Mouse (Mus musculus) intestine, embryonic 16.5 days (tissue): ENCODE data around the gene Nedd4. TPM values are rescaled to one million over a fixed set of nuclear protein-coding genes. Genes with fewer than 3 reads are reported as not detected.

Experiments used
- ATAC-seq: fragments of 200-750 bp; cut with Nextera tagmentation; 2 replicates; pipeline ENCODE4 v1.8.0; 2017; ENCODE audit warnings: moderate TSS enrichment, moderate library complexity
- H3K27ac ChIP-seq: fragments of 300-500 bp; sonication (generic); 2 replicates; pipeline ENCODE4 v1.5.1; 2014; ENCODE audit warnings: mild to moderate bottlenecking, low read length
- H3K27me3 ChIP-seq: fragments of 300-500 bp; sonication (generic); replicated peaks from 2 replicates; pipeline ENCODE4 v1.6.1; 2014; ENCODE audit warnings: low read length, control low read depth, mixed read lengths; ENCODE audit not compliant: control insufficient read depth, insufficient read depth
- H3K36me3 ChIP-seq: fragments of 300-500 bp; sonication (generic); 2 replicates; pipeline ENCODE4 v1.6.1; 2014; ENCODE audit warnings: low read length, control low read depth; ENCODE audit not compliant: control insufficient read depth, insufficient read depth
- H3K4me1 ChIP-seq: fragments of 300-500 bp; sonication (generic); 2 replicates; pipeline ENCODE4 v1.6.1; 2014; ENCODE audit warnings: low read length, control low read depth, mixed read lengths; ENCODE audit not compliant: control insufficient read depth, insufficient read depth
- H3K4me2 ChIP-seq: fragments of 300-500 bp; sonication (generic); 2 replicates; pipeline ENCODE4 v1.6.1; 2014; ENCODE audit warnings: low read depth, low read length, control low read depth
- H3K4me3 ChIP-seq: fragments of 300-500 bp; sonication (generic); 2 replicates; pipeline ENCODE4 v1.5.1; 2014; ENCODE audit warnings: mild to moderate bottlenecking, low read length
- H3K9ac ChIP-seq: fragments of 300-500 bp; sonication (generic); 2 replicates; pipeline ENCODE4 v1.6.1; 2014; ENCODE audit warnings: low read depth, low read length
- H3K9me3 ChIP-seq: fragments of 300-500 bp; sonication (generic); 2 replicates; pipeline ENCODE4 v1.6.1; 2016; ENCODE audit warnings: low read length, control low read depth; ENCODE audit not compliant: control insufficient read depth
- WGBS: fragments of 180-500 bp; shearing (Covaris S2); extraction: QIAGEN DNeasy Blood & Tissue Kit; methylation state at CpG from one replicate; pipeline ENCODE4 v1.1.7; 2014; 5-methylcytosine and 5-hydroxymethylcytosine counted together
- polyA plus RNA-seq: library from polyadenylated mRNA; unstranded; fragments of >200 nt; fragmentation: Nextera tagmentation; extraction: Ambion mirVana; gene quantifications from 2 replicates; pipeline ENCODE4 v1.2.1, GENCODE M21; 2015

The Nedd4 gene
- polyA plus RNA-seq, 1 experiment from 2014 or later: 409 TPM

DNA sequence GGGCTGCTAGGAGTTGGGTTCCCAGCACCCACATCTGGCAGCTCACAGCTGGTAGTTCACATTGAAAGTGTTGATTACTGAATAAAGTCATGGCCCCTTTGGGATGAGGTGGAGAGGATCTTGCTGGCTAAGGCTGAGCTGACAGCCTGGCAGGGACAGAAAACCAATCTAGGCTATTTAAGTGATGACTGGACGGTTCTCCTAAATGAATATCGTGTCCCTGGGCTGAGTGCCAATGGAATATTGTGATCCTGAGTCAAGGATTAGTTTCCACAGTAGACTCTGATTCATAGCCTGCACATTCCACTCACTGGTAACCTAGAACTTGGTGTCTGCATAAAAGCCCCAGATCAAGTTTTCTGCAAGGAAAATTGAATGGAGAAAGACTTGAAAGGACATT lies 39.9 kb downstream of the Nedd4 start:
- Histone ChIP-seq H3K4me1 (peaks cover 30% of the 10 kb centered on the region), H3K36me3 (peaks cover 18% of the 10 kb centered on the region), H3K27me3 (no peaks in the 10 kb centered on the region), H3K4me2 (no peak overlapping the region), H3K4me3 (no peak overlapping the region), H3K9me3 (no peaks in the 10 kb centered on the region), H3K27ac (no peak overlapping the region), H3K9ac (no peak overlapping the region)
- WGBS: 26% methylated on average over 2 of the region's 2 CpGs
- ATAC-seq: no peak

DNA sequence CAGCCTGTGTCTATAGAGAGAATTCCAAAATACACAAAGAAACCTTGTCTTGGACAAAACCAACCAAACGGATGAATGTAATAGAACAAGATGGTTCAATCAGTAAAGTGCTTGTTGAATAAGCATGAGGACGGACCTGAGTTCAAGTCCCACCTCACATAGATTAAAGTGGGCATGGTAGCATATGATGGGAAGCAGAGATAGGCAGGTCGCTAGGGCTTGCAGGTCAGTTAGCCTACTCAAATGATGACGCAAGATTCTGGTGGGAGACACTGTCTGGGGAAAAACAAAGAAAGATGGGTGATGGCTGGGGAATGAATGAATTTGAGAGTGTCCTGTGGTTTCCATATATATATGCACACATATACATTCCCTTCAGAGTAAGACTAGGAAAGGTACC lies 41.0 kb downstream of the Nedd4 start:
- H3K36me3 ChIP-seq: peaks cover 21% of the 10 kb centered on the region

DNA sequence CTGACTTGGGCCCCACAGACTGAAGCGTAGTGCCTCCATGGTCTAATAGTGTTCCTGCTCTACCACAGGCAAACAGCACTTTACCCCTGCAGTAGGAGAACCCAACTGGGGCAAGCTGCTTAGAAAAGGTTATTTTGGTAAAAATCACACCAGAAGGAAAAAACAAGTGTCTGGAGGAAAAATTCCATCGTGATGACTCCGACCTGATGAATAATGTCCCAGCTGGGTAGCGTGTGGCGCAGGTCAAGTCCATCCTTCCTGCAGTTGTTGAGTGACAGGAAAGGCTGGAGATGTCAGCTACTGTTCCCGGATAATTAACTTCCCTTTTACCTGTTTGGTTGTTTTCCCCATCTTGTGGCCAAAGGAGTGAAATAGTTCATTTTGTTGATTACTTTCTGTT lies 41.6 kb downstream of the Nedd4 start:
- Histone ChIP-seq H3K27ac (no peak overlapping the region), H3K4me2 (no peak overlapping the region), H3K4me1 (peaks cover 19% of the 10 kb centered on the region), H3K36me3 (peaks cover 16% of the 10 kb centered on the region), H3K9me3 (no peaks in the 10 kb centered on the region), H3K27me3 (no peaks in the 10 kb centered on the region), H3K9ac (no peak overlapping the region), H3K4me3 (no peak overlapping the region)
- 74% methylated on average over 6 of the region's 6 CpGs for whole genome bisulfite sequencing
- ATAC-seq: no peak

More for the DNA sequence above, 41.0 kb downstream of the Nedd4 start:
- H3K27ac ChIP-seq: no peak overlapping the region
- no peak for ATAC-seq
- no peaks in the 10 kb centered on the region for H3K9me3 ChIP-seq
- no peak overlapping the region for H3K4me3 ChIP-seq
- H3K4me2 ChIP-seq: no peak overlapping the region
- 91% methylated on average over 4 of the region's 4 CpGs for WGBS
- peaks cover 25% of the 10 kb centered on the region for H3K4me1 ChIP-seq
- H3K27me3 ChIP-seq: no peaks in the 10 kb centered on the region
- no peak overlapping the region for H3K9ac ChIP-seq

DNA sequence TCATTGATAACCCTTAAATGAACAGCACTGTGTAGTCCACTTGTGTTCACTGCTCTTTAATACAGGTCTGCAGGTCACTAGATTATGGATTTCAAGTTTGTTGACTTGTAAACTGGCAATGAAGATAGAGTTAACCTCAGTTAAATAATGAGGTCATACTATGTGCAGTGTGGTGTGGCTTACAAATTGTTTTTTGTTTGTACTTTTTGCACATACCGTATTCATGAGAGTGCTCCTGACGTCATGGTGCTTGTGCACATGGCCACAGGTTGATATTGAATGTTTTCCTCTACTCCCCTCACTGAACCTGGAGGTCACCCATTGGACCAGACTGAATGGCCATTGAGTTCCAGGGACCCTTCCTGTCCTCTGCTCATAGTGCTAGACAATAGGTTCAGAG lies 43.1 kb downstream of the Nedd4 start:
- 86% methylated on average over 2 of the region's 2 CpGs for whole genome bisulfite sequencing

DNA sequence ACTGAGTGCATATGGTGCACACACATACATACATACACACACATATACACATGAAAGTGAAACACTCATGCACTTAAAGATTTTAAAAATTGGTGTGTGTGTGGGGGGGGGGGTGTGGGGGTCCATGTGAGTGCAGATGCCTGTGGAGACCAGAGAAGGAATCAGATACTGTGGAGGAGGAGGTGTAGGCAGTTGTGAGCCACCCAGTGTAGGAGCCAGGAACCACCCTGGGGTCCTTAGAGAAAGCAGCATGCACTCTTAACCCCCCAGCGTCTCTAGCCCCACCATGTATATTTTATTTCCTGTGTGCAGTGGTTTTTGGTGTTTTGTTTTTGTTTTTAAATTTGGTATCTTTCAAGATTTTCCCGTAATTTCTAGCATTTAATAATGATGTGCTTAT lies 45.9 kb downstream of the Nedd4 start:
- 90% methylated on average over 2 of the region's 2 CpGs for WGBS

More for the DNA sequence above, 43.1 kb downstream of the Nedd4 start:
- ATAC-seq: no peak
- Histone ChIP-seq H3K4me1 (peaks cover 3% of the 10 kb centered on the region), H3K9ac (no peak overlapping the region), H3K4me3 (no peak overlapping the region), H3K9me3 (no peaks in the 10 kb centered on the region), H3K4me2 (no peak overlapping the region), H3K36me3 (peaks cover 19% of the 10 kb centered on the region), H3K27ac (no peak overlapping the region), H3K27me3 (no peaks in the 10 kb centered on the region)

DNA sequence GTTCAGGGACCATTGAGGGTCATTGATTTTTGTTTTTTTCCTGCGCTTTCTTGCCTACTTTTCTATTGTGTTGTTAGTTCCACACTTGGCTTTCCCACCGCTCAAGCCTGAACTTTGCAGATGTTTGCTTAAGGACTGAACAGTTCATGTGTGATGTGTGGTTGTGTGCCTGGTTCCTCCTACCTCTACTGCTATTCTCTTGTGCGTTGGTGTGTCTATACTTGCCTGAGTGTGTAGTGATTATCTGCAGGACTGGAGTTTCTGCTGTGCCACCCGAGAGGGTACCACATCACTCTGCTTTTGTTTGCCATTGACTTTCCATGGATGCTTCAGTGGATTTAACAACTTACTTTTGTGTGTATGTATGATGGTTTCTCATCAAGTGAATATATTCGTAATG lies 46.5 kb downstream of the Nedd4 start:
- Histone ChIP-seq H3K4me3 (no peak overlapping the region), H3K9ac (no peak overlapping the region), H3K4me1 (no peaks in the 10 kb centered on the region), H3K27me3 (no peaks in the 10 kb centered on the region), H3K27ac (no peak overlapping the region), H3K9me3 (no peaks in the 10 kb centered on the region), H3K36me3 (peaks cover 19% of the 10 kb centered on the region), H3K4me2 (no peak overlapping the region)
- WGBS: 89% methylated on average over 5 of the region's 5 CpGs
- ATAC-seq: no peak

More for the DNA sequence above, 45.9 kb downstream of the Nedd4 start:
- no peaks in the 10 kb centered on the region for H3K4me1 ChIP-seq
- no peak overlapping the region for H3K9ac ChIP-seq
- no peak overlapping the region for H3K4me3 ChIP-seq
- no peaks in the 10 kb centered on the region for H3K27me3 ChIP-seq
- no peak for ATAC-seq
- H3K36me3 ChIP-seq: peaks cover 19% of the 10 kb centered on the region
- no peak overlapping the region for H3K4me2 ChIP-seq
- H3K9me3 ChIP-seq: no peaks in the 10 kb centered on the region
- no peak overlapping the region for H3K27ac ChIP-seq

DNA sequence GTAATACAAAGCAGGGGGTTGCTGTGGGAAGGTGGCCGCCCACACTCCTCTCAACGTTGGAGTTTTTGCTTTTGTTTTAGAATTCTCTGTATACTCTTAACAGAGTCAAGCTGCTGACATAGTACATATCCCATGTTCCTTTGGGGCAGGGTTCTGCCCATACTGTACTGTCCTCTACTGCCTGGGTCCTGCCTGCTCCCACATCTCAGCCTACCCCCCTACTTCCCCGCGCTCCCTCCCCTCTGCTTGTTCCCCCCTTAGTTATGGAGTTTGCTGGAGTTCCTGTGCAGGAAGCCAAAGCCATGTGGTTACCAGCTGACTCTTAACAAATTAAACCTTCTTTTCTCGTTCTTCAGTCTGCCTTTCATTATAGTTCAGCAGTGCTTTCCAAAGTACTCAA lies 47.9 kb downstream of the Nedd4 start:
- no peaks in the 10 kb centered on the region for H3K27me3 ChIP-seq
- H3K36me3 ChIP-seq: peaks cover 23% of the 10 kb centered on the region
- H3K9ac ChIP-seq: no peak overlapping the region
- H3K4me2 ChIP-seq: no peak overlapping the region
- H3K9me3 ChIP-seq: no peaks in the 10 kb centered on the region
- WGBS: 67% methylated on average over 5 of the region's 5 CpGs
- no peak for ATAC-seq
- no peaks in the 10 kb centered on the region for H3K4me1 ChIP-seq
- H3K4me3 ChIP-seq: no peak overlapping the region
- H3K27ac ChIP-seq: no peak overlapping the region

DNA sequence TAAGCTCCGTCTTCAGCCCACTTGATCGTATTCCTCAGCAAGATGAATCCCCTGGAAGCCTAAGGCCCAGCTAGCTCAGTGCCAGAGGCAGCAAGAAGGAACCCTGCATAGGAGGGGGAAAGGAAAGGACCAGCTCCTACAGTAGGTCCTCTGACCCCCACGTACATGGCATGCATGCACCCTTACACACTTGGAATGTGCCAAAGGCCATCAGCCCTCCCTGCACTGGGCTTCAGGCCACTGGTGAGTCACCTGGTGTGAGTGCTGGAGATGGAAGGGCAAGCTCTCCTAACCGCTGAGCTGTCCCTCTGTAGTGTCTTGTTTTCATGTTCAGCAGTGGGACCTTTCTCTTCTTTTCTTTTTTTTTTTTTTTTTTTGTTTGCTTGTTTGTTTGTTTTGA lies 52.8 kb downstream of the Nedd4 start:
- H3K9ac ChIP-seq: no peak overlapping the region
- H3K36me3 ChIP-seq: peaks cover 18% of the 10 kb centered on the region
- no peak overlapping the region for H3K27ac ChIP-seq

DNA sequence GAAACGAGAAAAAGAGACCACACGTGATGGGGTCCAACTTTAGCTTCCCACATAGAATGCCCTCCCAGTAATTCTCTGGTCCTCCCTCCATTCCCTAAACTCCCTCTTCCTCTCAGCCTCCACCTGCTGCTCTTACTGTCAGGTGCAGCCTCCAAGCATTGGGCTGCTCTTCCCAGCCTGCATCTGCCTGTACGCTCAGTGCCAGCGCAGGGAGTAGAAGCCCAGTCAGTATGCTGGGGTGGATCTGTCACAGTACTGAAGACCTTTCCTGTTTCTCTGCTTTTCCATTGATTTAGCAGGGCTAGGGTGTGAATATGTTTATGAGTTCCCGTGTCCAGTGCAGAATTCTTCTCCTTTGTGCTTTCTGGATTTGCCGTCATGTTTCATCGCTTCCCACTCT lies 54.1 kb downstream of the Nedd4 start:
- Histone ChIP-seq H3K27me3 (no peaks in the 10 kb centered on the region), H3K9ac (no peak overlapping the region), H3K9me3 (no peaks in the 10 kb centered on the region), H3K4me2 (no peak overlapping the region), H3K4me1 (no peaks in the 10 kb centered on the region), H3K4me3 (no peak overlapping the region), H3K36me3 (peaks cover 20% of the 10 kb centered on the region), H3K27ac (no peak overlapping the region)
- 86% methylated on average over 7 of the region's 7 CpGs for WGBS
- ATAC-seq: no peak

More for the DNA sequence above, 52.8 kb downstream of the Nedd4 start:
- 87% methylated on average over 4 of the region's 4 CpGs for WGBS
- no peak for ATAC-seq
- H3K4me3 ChIP-seq: no peak overlapping the region
- H3K4me1 ChIP-seq: no peaks in the 10 kb centered on the region
- no peaks in the 10 kb centered on the region for H3K9me3 ChIP-seq
- no peaks in the 10 kb centered on the region for H3K27me3 ChIP-seq
- H3K4me2 ChIP-seq: no peak overlapping the region

DNA sequence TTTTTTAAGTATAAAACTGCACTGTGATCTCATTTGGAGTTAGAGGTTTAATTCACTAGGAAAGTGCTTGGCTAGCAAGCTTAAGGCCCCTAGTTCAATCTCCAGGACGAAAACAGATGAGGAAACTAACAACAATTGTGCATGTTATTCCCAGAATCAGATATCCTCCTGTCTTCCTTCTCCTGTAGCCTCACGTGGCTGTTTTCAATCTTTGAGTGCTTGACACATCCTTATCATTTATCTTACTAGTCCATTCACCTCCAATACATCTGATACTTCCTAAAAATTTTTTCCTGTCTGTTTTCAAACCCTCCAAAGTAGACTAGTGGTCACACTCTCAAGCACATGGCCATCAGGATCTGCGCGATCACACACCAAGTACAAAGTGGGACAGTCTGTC lies 57.0 kb downstream of the Nedd4 start:
- H3K27me3 ChIP-seq: no peaks in the 10 kb centered on the region
- H3K4me3 ChIP-seq: no peak overlapping the region
- no peaks in the 10 kb centered on the region for H3K9me3 ChIP-seq
- no peak for ATAC-seq
- H3K9ac ChIP-seq: no peak overlapping the region
- H3K4me1 ChIP-seq: no peaks in the 10 kb centered on the region
- 92% methylated on average over 4 of the region's 4 CpGs for WGBS
- no peak overlapping the region for H3K27ac ChIP-seq
- peaks cover 30% of the 10 kb centered on the region for H3K36me3 ChIP-seq
- H3K4me2 ChIP-seq: no peak overlapping the region
